Mouse (Mus musculus) lung, postnatal 36 days (tissue): ENCODE measurements around the gene Gm15217.

ENCODE experiments used
- DNase-seq: peaks from one replicate; pipeline ENCODE4 v3.0.0; 2022; ENCODE audit warnings: mixed read lengths

Gene Gm15217

GRCm38 (mm10) chr14:46398091-46398695, 19.0 kb downstream of the Gm15217 start:
- DNase-seq: peak; percentile 66

DNA sequence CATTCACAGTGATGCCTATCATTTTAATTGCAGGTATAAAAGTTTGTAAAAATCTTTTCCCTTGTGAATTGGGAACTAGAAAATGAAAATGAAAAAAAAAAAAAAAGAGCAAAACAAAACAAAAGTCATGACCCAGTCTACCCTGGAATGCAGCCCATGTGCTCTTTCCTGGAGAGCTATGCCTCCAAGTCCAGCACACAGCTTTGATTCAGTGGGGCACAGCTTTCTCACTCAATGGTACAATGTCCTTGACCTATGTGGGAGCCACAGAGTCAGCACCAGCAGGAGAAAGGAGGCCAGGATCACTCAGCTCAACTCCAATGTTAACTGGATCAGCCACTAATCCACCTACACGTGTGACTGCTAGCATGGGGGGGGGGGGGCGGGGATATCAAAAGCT, 20.7 kb downstream of the Gm15217 start:
- DNase-seq: no peak

GRCm38 (mm10) chr14:46408319-46408718, 29.1 kb downstream of the Gm15217 start:
- no peak for DNase-seq

DNA sequence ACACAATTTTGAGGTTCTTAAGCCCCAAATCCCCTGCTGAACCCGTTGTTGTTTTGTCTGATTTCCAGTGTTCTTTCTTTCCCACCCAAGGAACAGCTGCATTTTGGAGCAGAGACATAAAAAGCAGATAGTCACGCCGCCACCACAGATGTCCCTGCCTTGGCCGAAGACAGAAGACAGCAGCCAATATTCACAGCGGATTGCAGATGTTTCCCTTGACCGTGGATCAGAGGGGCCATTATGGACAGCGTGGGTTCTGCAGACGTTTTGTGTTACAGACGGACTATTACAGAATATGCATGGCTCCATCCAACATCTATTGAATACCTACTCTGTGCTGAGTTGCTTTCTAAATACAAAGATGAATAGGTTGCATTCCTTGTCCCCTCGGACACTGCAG, 29.8 kb downstream of the Gm15217 start:
- DNase-seq: no peak

GRCm38 (mm10) chr14:46410557-46411120, 31.4 kb downstream of the Gm15217 start:
- no peak for DNase-seq

DNA sequence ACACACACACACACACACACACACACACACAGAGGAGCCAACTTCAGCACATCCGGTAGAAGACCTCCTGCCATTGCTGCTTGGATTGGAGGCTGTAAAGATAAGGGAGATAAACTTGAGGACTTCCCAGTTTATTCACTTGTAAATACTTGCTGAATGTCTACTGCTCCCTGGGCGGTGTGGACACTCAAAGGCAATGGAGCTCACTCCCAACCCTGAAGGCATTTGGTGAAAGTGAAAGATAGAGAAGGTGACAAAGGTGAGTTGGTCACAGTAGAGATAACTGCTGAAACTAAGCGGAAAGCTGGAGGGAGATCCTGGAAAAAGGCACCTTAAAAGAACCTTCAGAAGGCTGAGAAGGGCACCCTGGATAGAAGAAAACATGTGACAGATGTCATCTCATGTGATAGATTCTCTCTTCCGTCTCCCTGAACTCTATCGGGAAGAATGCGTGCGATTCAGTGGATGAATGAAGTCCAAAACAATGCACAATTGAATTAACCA, 33.3 kb downstream of the Gm15217 start:
- no peak for DNase-seq

DNA sequence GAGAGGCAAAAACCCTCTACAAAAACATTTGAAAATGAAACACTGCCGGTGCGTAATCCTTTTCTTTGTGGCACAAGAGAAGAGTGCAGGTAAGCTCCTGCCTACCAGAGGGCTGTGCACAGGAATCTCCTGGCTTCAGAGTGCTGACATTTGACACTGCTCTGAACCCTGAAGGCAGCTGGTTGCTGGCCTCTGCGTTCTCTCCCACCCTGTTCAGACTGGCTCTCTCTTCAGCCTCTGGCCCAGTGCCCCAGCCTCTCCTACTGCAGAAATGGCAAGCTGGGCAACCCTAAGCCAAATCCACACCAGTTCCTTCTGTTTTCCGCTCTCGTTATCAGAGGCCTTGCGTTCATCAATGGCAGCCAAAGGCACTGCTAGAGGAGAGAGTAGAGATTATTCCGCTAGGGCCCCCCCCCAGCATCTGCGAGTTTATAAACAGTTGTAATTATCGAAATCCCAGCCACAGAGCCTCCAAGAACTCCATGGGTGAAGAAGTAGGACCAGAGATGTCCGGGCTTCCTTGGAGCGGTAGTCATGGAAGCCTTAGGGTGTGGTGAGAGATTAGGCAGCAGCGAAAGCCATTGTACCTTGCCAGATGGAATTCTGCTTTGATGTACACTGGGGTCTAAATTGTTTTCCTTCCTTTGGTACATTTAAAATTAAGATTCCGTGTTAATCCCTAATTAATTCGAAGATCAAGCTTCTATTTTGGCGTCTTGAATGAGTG, 39.3 kb downstream of the Gm15217 start:
- DNase-seq: no peak

- DNase-seq: no peak
These were observed 40.1 kb downstream of the Gm15217 start for GRCm38 (mm10) chr14:46419269-46419668.

- no peak for DNase-seq
These were observed 42.6 kb downstream of the Gm15217 start for GRCm38 (mm10) chr14:46421823-46422222.

DNA sequence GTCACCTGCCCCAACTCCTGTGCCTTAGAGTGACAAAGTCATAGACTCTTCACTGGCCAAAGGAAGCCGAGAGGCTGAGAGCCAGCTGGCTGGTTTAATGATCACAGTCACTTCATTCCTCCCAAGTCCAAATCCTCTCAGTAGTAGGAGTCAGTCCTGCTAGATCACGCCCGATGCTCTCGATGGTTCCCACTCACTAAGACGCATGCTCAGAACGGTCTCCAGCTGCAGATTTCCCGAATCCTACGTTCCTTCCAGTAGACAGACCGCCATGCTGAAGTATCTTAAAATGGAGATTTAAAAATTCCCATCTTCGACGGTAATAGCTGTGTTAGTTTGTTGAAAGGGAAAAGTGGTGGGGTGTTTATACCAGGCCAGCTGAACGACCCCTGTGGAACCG, 48.0 kb downstream of the Gm15217 start:
- DNase-seq: no peak

- no peak for DNase-seq
These were observed 51.0 kb downstream of the Gm15217 start for GRCm38 (mm10) chr14:46430231-46430630.
